Mouse (Mus musculus) lung, postnatal 14 days (tissue): ENCODE measurements around the gene Ica1l.

Source experiments
- DNase-seq: peaks from one replicate; pipeline ENCODE4 v3.0.0; 2021

The Ica1l gene

DNA sequence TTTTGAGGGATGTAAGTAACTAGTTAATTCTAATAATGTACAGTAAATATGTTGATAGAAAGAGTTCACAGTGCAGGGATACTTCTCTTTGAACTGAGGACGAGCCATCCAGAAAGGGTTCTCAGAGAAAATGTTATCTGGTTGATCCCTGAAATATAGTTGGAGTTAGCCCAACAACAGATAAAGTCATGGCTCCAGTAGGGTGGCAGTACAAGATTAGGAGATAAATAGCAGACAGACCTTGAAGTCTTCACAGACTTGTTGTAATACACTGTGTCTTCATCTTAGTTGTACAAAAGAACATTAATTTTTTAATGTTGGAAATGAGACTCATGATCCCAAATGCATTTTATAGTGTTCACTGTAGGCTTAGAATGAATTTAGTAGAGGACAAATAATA, 83.0 kb downstream of the Ica1l start:
- no peak for DNase-seq

DNA sequence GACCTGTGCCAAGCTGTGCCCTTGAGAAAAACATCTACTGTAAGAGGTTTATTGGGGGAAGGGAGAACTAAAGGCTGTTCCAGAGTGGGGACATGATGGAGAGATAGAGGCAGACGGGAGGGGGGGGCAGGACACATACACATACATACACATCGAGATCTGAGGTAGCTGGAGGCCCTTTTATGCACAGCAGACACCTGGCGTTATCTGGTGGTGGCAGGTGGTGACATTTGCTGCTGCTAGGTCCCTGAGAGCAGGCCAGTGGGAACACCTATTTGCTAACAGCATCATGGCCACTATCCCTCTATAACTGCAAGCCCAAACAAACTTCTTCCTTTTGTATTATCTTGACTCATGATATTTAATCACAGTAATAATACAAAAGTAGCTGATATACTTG, 85.8 kb downstream of the Ica1l start:
- DNase-seq, result no peak

DNA sequence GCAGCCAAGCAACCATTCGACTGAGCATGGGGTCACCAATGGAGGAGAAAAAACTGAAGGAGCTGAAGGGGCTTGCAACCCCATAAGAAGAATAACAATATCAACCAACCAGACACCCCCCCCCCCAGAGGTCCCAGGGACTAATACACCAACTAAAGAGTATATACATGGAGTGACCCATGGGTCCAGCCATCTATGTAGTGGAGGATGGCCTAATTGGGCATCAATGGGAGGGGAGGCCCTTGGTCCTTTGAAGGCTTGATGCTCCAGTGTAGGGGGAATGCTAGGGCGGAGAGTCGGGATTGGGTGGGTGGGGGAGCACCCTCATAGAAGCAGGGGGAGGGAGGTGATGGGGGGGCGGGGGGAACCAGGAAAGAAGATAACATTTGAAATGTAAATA, 95.5 kb downstream of the Ica1l start:
- no peak for DNase-seq

DNA sequence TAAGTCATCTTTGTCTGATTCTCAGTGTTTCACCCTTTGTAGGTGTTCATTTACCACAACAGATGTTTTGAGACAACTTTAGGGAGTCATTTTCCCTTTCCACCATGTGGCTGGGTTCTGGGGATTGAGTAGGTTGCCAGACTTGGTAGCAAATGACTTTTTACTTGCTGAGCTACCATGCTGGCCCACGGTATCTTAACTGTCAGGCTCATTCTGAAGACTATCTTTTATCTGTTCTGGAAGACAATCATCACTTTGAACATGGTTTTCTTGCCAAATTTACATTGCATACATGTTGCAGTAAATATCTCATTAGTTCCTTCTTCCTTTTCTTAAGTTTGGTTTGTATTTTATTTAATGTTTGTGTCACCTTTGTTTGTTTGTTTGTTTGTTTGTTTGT, 97.0 kb downstream of the Ica1l start:
- no peak for DNase-seq

DNA sequence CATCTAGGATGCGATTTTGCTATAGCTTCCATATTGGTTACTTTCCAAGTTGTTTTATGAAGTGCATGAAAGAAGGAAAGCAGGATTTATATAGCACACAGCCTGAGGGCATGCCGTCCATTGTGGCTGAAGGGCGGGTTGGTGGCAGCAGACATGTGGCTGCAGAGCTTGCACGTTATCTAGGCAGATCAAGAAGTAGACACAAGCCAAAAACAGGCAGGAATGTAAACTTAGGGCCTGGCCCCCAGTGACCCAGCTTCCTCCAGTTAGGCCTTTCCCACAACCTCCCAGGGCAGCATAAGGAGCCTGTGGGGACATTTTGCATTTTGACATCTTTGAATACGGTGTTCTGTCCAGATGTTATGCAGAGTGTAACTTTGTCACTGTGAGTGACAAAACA, 99.2 kb downstream of the Ica1l start:
- peak; percentile 25 for DNase-seq

DNA sequence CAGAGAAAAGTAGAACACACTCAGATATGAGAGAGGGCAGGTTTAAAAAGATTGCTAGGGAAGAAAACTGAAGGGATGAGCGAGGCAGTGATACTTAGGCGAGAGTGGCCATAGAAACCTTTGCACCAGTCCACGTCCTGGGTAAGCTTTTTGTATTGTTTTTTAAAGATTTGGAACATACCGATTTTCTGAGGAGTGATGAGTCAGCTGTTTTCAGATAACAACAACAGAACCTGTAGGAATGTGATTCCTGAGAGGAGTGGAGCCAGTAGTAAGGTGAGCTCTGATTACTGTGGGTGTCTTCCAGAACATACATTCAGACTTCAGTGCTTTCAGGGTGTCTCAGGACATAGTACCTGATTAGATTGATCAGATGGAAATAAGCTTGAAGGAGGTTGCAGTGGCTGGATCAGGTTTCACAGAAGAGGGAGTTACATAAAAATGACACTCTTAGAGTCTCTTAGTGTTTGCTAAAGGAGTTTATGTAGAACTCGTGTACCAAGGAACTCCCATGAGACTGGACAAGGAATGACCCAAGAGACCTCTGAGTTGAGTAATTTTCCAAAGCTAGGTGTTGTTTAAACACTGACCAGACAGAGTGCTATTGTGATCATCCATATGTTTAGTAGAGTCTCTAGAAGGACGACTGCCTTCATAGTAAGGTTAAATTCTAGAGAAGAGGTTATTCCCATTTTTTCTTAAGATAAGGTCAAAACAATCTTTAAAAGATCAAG, 100.8 kb downstream of the Ica1l start:
- no peak for DNase-seq

DNA sequence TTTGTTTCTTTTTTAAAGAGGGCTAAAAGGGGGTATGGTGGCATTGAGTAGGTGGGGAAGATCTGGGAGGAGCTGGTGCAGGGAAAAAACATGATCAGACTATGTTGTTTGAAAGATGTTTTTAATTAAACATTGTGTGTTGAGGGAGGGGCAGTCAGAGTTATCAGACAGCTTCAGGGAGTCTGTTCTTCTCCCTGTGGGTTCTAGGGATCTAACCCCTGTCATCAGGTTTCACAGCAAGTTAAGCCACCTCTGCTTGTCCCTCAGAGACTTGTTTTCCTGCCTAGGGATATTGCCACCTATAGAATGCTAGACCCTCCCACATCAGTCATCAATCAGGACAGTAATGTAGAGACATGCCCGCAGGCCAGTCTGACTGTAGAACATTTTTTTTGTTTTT, 101.9 kb downstream of the Ica1l start:
- DNase-seq, result no peak

DNA sequence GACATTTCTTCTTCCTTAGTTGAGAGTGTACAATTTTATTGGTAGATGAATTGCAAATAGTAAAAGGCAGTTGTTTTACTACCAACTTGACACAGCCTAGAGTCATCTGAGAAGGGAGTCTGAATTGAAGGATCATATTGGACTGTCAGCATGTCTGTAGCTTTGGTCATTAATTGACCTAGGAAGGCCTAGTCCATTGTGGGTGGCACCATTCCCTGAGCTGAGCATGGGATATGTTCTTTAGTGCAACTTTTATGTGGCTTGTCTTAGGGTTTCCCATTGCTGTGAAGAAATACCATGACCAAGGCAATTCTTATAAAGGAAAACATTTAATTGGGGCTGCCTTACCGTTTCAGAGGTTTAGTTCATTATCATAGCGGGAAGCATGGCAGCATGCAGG, 110.0 kb downstream of the Ica1l start:
- no peak for DNase-seq
